Mouse (Mus musculus): ENCODE data around the gene Pgs1. TPM values are rescaled to one million over a fixed set of nuclear protein-coding genes. Genes with fewer than 3 reads are reported as not detected.
A peak's percentile ranks its signal among the peaks of the same experiment; 100 is the strongest.

Pgs1 gene
- polyA plus RNA-seq, 1 experiment from 2014 or later: 88.6 TPM

DNA sequence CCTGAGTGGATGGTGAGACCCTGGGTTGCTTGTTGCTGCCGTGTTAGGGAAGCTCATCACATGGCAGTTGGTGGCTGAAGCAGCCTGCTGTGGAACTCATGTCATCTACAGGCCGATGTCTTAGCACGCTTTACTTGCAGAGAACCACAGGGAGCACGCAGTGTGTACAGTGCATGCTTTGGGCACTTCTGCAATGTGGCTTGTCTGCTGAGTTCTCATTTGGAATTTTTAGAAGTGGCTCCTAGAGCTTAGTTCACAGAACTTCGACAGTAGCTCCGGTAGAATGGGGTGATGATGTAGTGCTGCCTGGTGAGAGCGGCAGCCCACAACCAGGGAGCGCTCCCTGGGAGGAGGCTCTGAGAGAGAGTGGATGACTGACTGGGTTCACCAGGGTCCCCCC is 22.8 kb downstream of the Pgs1 start:
- no peak overlapping the region for H3K9ac ChIP-seq (replicated peaks; ENCODE audit: low read depth)
- peaks cover 22% of the 10 kb centered on the region for H3K36me3 ChIP-seq (ENCODE audit: insufficient read depth, low read length)
- no peak for TF ChIP-seq EP300 (IDR thresholded peaks at IDR 0.05)
- no peak for TF ChIP-seq CTCF (IDR thresholded peaks at IDR 0.05)
- H3K4me2 ChIP-seq (replicated peaks; ENCODE audit: low read depth, low read length): no peak overlapping the region
- H3K4me3 ChIP-seq (ENCODE audit: low read depth, low read length): no peak overlapping the region
- DNase-seq (ENCODE audit: low spot score): no peak
- ATAC-seq: no peak
- H3K4me1 ChIP-seq (ENCODE audit: insufficient read depth, low read depth, low read length): no peaks in the 10 kb centered on the region
- H3K27ac ChIP-seq (ENCODE audit: low read length): no peak overlapping the region
- WGBS: 60% methylated on average over 8 of the region's 8 CpGs
- no peaks in the 10 kb centered on the region for H3K9me3 ChIP-seq (ENCODE audit: low read length)
- no peaks in the 10 kb centered on the region for H3K27me3 ChIP-seq (replicated peaks; ENCODE audit: insufficient read depth, low read length)

DNA sequence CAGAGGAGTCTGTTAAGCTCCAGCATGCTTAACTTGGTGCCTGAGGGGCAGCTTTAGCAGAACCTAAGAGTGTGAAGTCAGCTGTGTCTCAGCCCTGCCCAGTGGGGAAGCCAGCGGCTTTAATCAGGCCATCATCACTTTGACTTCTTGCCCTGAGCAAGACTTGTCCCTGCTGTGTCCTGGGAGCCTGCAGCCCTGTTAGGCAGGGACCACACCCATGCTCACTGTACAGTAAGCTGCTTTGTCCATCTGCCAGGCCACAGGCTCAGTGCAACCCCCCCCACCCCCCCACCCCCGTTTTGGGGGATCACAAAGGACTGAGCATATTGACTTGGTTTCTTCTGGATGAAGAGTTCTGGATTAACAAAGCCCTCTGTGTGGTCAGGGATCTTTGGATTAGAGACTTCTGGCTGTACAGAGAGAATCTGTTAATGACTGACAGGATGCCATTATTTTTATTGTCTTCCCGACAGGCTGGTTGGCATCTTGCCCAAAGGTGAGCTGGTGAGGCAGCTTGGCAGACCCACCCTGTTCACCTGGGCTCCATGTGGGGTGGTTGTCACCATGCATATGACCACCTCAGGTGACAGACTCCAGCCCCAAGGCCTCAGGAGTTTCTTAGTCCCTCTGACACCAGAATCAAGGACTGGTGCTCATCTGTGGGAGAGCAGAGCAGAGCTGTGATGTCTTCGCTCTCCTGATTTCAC is 23.9 kb downstream of the Pgs1 start:
- ATAC-seq (no peak), DNase-seq (ENCODE audit: low spot score) (no peak)
- Histone ChIP-seq H3K9ac (replicated peaks; ENCODE audit: low read depth) (no peak overlapping the region), H3K27me3 (replicated peaks; ENCODE audit: insufficient read depth, low read length) (no peaks in the 10 kb centered on the region), H3K9me3 (ENCODE audit: low read length) (no peaks in the 10 kb centered on the region), H3K4me2 (replicated peaks; ENCODE audit: low read depth, low read length) (no peak overlapping the region), H3K4me1 (ENCODE audit: insufficient read depth, low read depth, low read length) (no peaks in the 10 kb centered on the region), H3K27ac (ENCODE audit: low read length) (no peak overlapping the region), H3K4me3 (ENCODE audit: low read depth, low read length) (no peak overlapping the region), H3K36me3 (ENCODE audit: insufficient read depth, low read length) (peaks cover 17% of the 10 kb centered on the region)
- TF ChIP-seq CTCF (IDR thresholded peaks at IDR 0.05) (no peak), EP300 (IDR thresholded peaks at IDR 0.05) (no peak)
- 56% methylated on average over 4 of the region's 4 CpGs for WGBS

DNA sequence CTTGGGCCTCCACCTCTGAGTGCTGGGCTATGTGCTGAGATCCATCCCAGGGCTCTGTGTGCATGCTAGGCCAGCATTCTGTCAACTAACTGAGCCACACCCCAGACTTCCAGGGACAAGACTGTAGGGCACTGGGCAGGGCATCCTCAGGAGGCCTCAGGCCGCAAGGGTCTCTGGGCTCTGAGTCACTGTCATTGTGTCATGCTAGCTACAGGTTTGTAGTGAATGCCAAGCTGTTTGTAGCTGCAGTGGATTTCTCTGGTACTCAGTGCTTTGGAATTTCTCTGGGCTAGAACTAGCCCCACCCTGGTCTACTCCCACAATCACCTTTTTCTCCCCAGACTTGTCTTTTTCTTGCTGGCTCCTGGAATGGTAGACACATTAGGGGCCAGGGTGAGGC is 26.5 kb downstream of the Pgs1 start:
- WGBS: 57% methylated on average over 1 of the region's 1 CpGs
- Histone ChIP-seq H3K27ac (ENCODE audit: low read length) (no peak overlapping the region), H3K9me3 (ENCODE audit: low read length) (no peaks in the 10 kb centered on the region), H3K4me3 (ENCODE audit: low read depth, low read length) (no peak overlapping the region), H3K4me2 (replicated peaks; ENCODE audit: low read depth, low read length) (no peak overlapping the region), H3K36me3 (ENCODE audit: insufficient read depth, low read length) (no peaks in the 10 kb centered on the region; the same call in 1 of the 2 replicates), H3K4me1 (ENCODE audit: insufficient read depth, low read depth, low read length) (no peaks in the 10 kb centered on the region), H3K27me3 (replicated peaks; ENCODE audit: insufficient read depth, low read length) (no peaks in the 10 kb centered on the region), H3K9ac (replicated peaks; ENCODE audit: low read depth) (no peak overlapping the region)
- ATAC-seq (peak; percentile 30), DNase-seq (ENCODE audit: low spot score) (peak; percentile 28)
- no peak for TF ChIP-seq CTCF (IDR thresholded peaks at IDR 0.05)
- TF ChIP-seq EP300 (IDR thresholded peaks at IDR 0.05): no peak

DNA sequence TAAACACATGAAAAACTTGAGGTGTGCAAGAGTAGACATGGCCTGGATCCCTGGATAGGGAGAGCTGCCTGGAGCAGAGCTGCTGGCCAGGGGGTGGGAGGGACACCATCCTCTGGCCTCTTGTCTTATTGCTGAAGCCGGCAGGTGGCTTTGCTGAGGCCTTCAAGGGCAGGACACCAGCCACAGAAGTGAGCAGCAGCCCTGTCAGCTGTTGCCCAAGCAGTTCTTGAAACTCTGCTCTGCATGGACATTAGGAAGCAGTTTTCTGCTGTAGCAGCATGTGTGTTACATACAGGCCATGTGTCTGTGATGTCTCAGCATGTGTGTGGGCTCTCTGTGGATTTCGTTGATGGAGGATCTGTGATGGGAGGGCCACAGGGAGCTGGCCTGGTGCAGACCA is 27.2 kb downstream of the Pgs1 start:
- Histone ChIP-seq H3K27me3 (replicated peaks; ENCODE audit: insufficient read depth, low read length) (no peaks in the 10 kb centered on the region), H3K4me2 (replicated peaks; ENCODE audit: low read depth, low read length) (no peak overlapping the region), H3K36me3 (ENCODE audit: insufficient read depth, low read length) (no peaks in the 10 kb centered on the region; the same call in 1 of the 2 replicates), H3K9ac (replicated peaks; ENCODE audit: low read depth) (no peak overlapping the region), H3K27ac (ENCODE audit: low read length) (no peak overlapping the region), H3K4me1 (ENCODE audit: insufficient read depth, low read depth, low read length) (no peaks in the 10 kb centered on the region), H3K9me3 (ENCODE audit: low read length) (no peaks in the 10 kb centered on the region), H3K4me3 (ENCODE audit: low read depth, low read length) (no peak overlapping the region)
- 76% methylated on average over 2 of the region's 2 CpGs for WGBS
- ATAC-seq (no peak), DNase-seq (ENCODE audit: low spot score) (no peak)
- no peak for TF ChIP-seq CTCF (IDR thresholded peaks at IDR 0.05)
- no peak for TF ChIP-seq EP300 (IDR thresholded peaks at IDR 0.05)

DNA sequence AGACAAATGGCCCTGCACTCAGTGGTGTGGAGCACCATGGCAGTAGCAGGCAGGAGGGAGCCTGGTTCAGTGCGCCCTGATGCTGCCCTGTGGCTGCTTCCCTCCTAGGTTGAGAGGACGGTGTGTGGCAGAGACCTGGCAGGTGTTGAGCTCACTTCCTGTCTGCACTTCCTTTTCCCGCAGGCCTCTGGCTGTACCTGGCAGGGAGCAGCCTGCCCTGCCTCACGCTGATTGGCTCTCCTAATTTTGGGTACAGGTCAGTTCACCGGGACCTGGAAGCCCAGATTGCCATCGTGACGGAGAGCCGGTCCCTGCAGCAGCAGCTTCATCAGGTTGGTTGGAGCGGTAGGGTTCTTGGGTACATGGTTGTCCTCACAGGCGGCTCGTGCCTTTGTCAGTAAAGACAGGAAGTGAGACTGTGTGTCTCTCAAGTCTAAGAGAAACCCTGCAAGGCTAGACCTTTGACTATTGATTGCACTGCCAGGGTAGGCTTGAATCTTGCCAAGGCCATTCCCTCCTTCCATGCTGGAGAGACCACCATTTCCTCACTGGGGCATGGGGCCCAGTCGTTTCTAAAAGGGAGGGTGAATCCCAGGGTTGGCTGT is 28.4 kb downstream of the Pgs1 start:
- Histone ChIP-seq H3K9me3 (ENCODE audit: low read length) (no peaks in the 10 kb centered on the region), H3K27me3 (replicated peaks; ENCODE audit: insufficient read depth, low read length) (no peaks in the 10 kb centered on the region), H3K36me3 (ENCODE audit: insufficient read depth, low read length) (no peaks in the 10 kb centered on the region; the same call in 1 of the 2 replicates), H3K4me3 (ENCODE audit: low read depth, low read length) (no peak overlapping the region), H3K9ac (replicated peaks; ENCODE audit: low read depth) (no peak overlapping the region), H3K27ac (ENCODE audit: low read length) (no peak overlapping the region), H3K4me1 (ENCODE audit: insufficient read depth, low read depth, low read length) (no peaks in the 10 kb centered on the region), H3K4me2 (replicated peaks; ENCODE audit: low read depth, low read length) (no peak overlapping the region)
- WGBS: 71% methylated on average over 12 of the region's 12 CpGs
- ATAC-seq: no peak
- no peak for DNase-seq (ENCODE audit: low spot score)
- no peak for TF ChIP-seq CTCF (IDR thresholded peaks at IDR 0.05)
- no peak for TF ChIP-seq EP300 (IDR thresholded peaks at IDR 0.05)

DNA sequence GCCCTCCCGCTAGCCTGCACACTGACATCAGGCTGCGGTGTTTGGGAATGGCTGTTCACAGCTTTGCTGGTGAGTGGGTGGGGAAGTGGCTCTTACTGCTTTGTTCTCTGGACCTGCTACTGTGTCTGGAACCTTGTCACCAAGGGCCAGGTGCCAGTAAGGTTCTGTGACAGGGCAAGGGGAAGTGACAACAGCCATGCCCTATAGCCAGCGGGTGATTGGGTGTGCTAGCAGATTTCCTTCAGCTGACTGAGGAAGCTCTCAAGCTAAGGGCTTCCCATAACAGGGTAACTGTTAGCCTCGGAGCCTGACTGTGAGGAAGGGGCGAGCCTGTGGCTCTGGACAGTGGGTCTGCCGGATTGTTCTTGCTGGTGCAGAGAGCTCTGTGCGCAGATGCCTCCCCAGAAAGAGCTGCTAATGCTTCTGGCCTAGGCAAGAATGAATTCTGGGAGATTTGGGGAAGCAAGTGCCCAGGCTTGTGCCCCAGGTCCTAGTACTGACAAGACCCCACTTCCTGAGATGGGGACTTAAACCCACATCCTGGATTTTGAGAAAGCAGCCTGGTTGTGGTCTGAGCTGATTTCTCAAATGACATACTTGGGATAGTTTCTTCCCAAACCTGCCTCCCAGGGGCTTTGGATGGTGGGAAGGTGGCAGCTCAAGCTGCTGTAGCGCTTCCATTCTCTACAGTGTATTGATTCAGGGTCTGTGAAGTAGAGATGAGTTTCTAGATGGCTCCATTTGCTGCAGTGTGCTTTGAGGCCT is 29.5 kb downstream of the Pgs1 start:
- Histone ChIP-seq H3K27me3 (replicated peaks; ENCODE audit: insufficient read depth, low read length) (no peaks in the 10 kb centered on the region), H3K4me3 (ENCODE audit: low read depth, low read length) (no peak overlapping the region), H3K36me3 (ENCODE audit: insufficient read depth, low read length) (no peaks in the 10 kb centered on the region; the same call in 1 of the 2 replicates), H3K4me2 (replicated peaks; ENCODE audit: low read depth, low read length) (no peak overlapping the region), H3K4me1 (ENCODE audit: insufficient read depth, low read depth, low read length) (no peaks in the 10 kb centered on the region), H3K9ac (replicated peaks; ENCODE audit: low read depth) (no peak overlapping the region), H3K27ac (ENCODE audit: low read length) (no peak overlapping the region), H3K9me3 (ENCODE audit: low read length) (no peaks in the 10 kb centered on the region)
- TF ChIP-seq CTCF (IDR thresholded peaks at IDR 0.05): no peak
- TF ChIP-seq EP300 (IDR thresholded peaks at IDR 0.05): no peak
- ATAC-seq (0 out of 2 replicates have a peak, but pooled peaks have one; percentile 12), DNase-seq (ENCODE audit: low spot score) (no peak)
- 81% methylated on average over 8 of the region's 8 CpGs for WGBS
